ENCODE assay signal across 8 mouse cellular contexts in the genomic region with DNA sequence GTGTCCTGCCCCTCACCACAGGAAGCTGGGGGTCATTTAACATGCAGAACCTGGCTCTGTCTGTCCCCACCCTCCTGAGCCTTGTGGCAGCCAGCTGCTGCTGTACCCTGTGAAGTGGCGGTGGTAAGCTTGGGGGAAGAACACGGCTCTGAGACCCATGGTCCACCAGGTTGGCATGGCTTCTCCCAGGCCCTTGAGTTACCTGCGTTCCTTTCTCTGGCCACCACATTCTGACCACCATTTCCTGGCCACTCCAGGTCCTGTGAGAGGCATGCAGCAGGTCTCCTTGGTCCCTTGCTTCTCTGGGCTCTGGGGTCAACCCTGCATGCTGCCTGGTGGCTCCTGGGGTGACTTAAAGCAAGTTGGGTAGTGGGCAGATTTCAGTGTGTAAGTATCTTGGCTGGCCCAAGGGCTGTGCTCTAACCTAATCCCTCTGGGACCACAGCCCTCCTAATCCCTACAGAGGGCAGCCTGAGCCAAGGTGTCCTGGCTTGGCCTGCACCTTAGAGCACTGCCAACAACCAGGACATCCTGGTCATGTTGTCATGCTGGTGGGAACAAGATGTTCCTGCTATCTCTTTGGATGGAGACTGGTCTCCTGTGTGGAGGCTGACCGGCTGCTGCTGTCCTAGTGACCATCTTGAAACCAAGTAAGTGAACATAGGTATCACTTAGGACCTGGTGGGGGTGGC. TPM values are rescaled to one million over a fixed set of nuclear protein-coding genes. Genes with fewer than 3 reads are reported as not detected.
DNase-seq lines count a peak whose midpoint lies in the region; ATAC-seq and TF ChIP-seq lines count a peak whose summit lies in the region.

A gene (minus strand): TSS at position 343 of the 692 bp plus-strand sequence.

- H3K79me2 ChIP-seq in macrophage (ENCODE audit: inconsistent target), result peaks cover 26% of the 10 kb centered on the region

- H3K27ac ChIP-seq in ES-E14 (ENCODE audit: insufficient read depth, low read depth, low read length, poor library complexity, severe bottlenecking) (no peak within 1 kb of the TSS; the same call in 1 of the 2 replicates), macrophage (peak within 1 kb of the TSS; percentile 59; the same call in 1 of the 2 replicates)
- peak within 1 kb of the TSS; percentile 71; the same call in 1 of the 2 replicates for H3K27ac ChIP-seq in forebrain, embryonic 15.5 days (replicated peaks)

- ATAC-seq in erythroblast, adult 5-6 weeks (replicated peaks; ENCODE audit: low FRiP score, poor library complexity, severe bottlenecking), result no peak
- no peak for ATAC-seq in forebrain, embryonic 15.5 days (replicated peaks)
- no peak for ATAC-seq in hematopoietic stem cell, adult 5-6 weeks (replicated peaks in 1 of 2; ENCODE audit: insufficient read depth in 1 of 2, low FRiP score in 2 of 2, low TSS enrichment in 1 of 2, low read depth in 1 of 2, poor library complexity in 2 of 2, severe bottlenecking in 2 of 2)

- peak within 1 kb of the TSS; percentile 65; the same call in 1 of the 2 replicates for H3K9ac ChIP-seq in ES-E14 (ENCODE audit: insufficient read depth, low read depth, low read length, poor library complexity, severe bottlenecking)
- H3K9ac ChIP-seq in forebrain, embryonic 15.5 days (replicated peaks), result no peak within 1 kb of the TSS

- H3K27me3 ChIP-seq in erythroblast, embryonic 14.5 days (ENCODE audit: control insufficient read depth), result peaks cover under 1% of the 10 kb centered on the region
- H3K27me3 ChIP-seq in forebrain, embryonic 15.5 days, result no peaks in the 10 kb centered on the region

- H3K4me3 ChIP-seq in erythroblast, embryonic 14.5 days (replicated peaks), result peak within 1 kb of the TSS; percentile 66
- H3K4me3 ChIP-seq in ES-E14 (ENCODE audit: insufficient read depth in 1 of 2, low read depth in 1 of 2, low read length in 2 of 2, poor library complexity in 1 of 2, severe bottlenecking in 1 of 2), result no peak within 1 kb of the TSS; a peak in 1 of 4 replicates
- no peak within 1 kb of the TSS for H3K4me3 ChIP-seq in forebrain, embryonic 15.5 days
- H3K4me3 ChIP-seq in macrophage (ENCODE audit: inconsistent target), result no peak within 1 kb of the TSS

- 83% methylated on average over 4 of the region's 4 CpGs for WGBS in forebrain, embryonic 15.5 days
- 93% methylated on average over 4 of the region's 4 CpGs for WGBS in macrophage (ENCODE audit: missing documents)

- DNase-seq in ES-E14 (ENCODE audit: low read depth, low spot score) (no peak), adipocyte (ENCODE audit: low spot score) (no peak)
- no peak for DNase-seq in T-cell, adult 2 months (ENCODE audit: low spot score)

- H3K4me1 ChIP-seq in erythroblast, embryonic 14.5 days (ENCODE audit: control insufficient read depth), result peaks cover 52% of the 10 kb centered on the region
- H3K4me1 ChIP-seq in ES-E14 (ENCODE audit: control insufficient read depth in 2 of 2, insufficient read depth in 2 of 2, low read length in 2 of 2, poor library complexity in 1 of 2), result peaks cover 13 to 24% of the 10 kb centered on the region in 2 experiments
- H3K4me1 ChIP-seq in forebrain, embryonic 15.5 days, result peaks cover 27% of the 10 kb centered on the region

- no peaks in the 10 kb centered on the region for H3K9me3 ChIP-seq in erythroblast, embryonic 14.5 days (ENCODE audit: control insufficient read depth, low read length)
- no peaks in the 10 kb centered on the region for H3K9me3 ChIP-seq in ES-E14 (ENCODE audit: control insufficient read depth, insufficient read depth, low read depth, low read length)
- H3K9me3 ChIP-seq in forebrain, embryonic 15.5 days, result no peaks in the 10 kb centered on the region

- no peak within 1 kb of the TSS for H3K4me2 ChIP-seq in forebrain, embryonic 15.5 days (replicated peaks)

- no peaks in the 10 kb centered on the region for H3K36me3 ChIP-seq in erythroblast, embryonic 14.5 days (ENCODE audit: control insufficient read depth)
- no peaks in the 10 kb centered on the region; the same call in 1 of the 2 replicates for H3K36me3 ChIP-seq in ES-E14 (ENCODE audit: control insufficient read depth, insufficient read depth, low read length, poor library complexity, severe bottlenecking)
- no peaks in the 10 kb centered on the region for H3K36me3 ChIP-seq in forebrain, embryonic 15.5 days
- H3K36me3 ChIP-seq in macrophage (ENCODE audit: inconsistent target), result no peaks in the 10 kb centered on the region

- in situ Hi-C loops in ES-E14 (cut with MboI; ENCODE audit: low sequenced_read_pairs in 2 of 2, unreplicated experiment in 2 of 2), result no loop called here

TF ChIP-seq in ES-E14, 5 proteins besides CTCF, POLR2A, EP300 and RAD21:
- TF ChIP-seq CHD2 (IDR thresholded peaks at IDR 0.05; ENCODE audit: low read depth, low read length) (no peak), MAFK (IDR thresholded peaks at IDR 0.05; ENCODE audit: insufficient read depth, low read depth, low read length) (no peak), ZC3H11A (IDR thresholded peaks at IDR 0.05; ENCODE audit: borderline replicate concordance, low read depth, low read length) (no peak), HCFC1 (IDR thresholded peaks at IDR 0.05; ENCODE audit: borderline replicate concordance, insufficient read depth, low read length) (no peak), ZNF384 (IDR thresholded peaks at IDR 0.05; ENCODE audit: low read depth, low read length) (no peak)

RNA-seq across cellular contexts. Expression of the gene that starts here (rescaled TPM):
- 0.86 and 1.3 TPM in 2 replicates for polyA plus RNA-seq in erythroblast, embryonic 14.5 days (2012)
- total RNA-seq in erythroblast, adult 5-6 weeks (2015; ENCODE audit: low replicate concordance), result 3.1 and 4.0 TPM in 2 replicates
- 5.4 and 5.9 TPM in 2 replicates for total RNA-seq in erythroblast, adult 5-6 weeks (2017; ENCODE audit: low replicate concordance)
- total RNA-seq in ES-E14 (2012; rRNA removed), result 40.5 and 53.9 TPM in 2 replicates
- 10.9 and 13.6 TPM in 2 replicates for polyA plus RNA-seq in forebrain, embryonic 15.5 days (2015; fragmentation: Nextera tagmentation; extraction: Ambion mirVana)
- total RNA-seq in hematopoietic stem cell, adult 5-6 weeks (2017), result 17.1 and 23.8 TPM in 2 replicates
- 10 to 100 TPM in 18 of 26 experiments, 1 to 10 TPM in 8; 3.7 to 35.4 (median 12.4) TPM for total RNA-seq in macrophage (2018; cell fraction: chromatin; rRNA removed)
- 10 to 100 TPM; 28.2 to 67.4 (median 39.0) TPM for total RNA-seq in macrophage (2018; cell fraction: cytosol; rRNA removed)
- 10 to 100 TPM; 10.8 to 40.1 (median 19.8) TPM for total RNA-seq in macrophage (2018; cell fraction: nucleus; rRNA removed)
- polyA plus RNA-seq in macrophage (2018), result 40.0 to 53.0 TPM (median 46.8 TPM) in 3 replicates
